Mouse (Mus musculus) heart, postnatal 10 days (tissue): ENCODE results near the gene Oas1f. TPM values are rescaled to one million over a fixed set of nuclear protein-coding genes. Genes with fewer than 3 reads are reported as not detected.
"Not testable (repeated sequence)": the region's sequence is repeated elsewhere in the genome, so short reads cannot be mapped to it uniquely, and the experiment has no call there.

Source experiments
- DNase-seq, 2 experiments: peaks; one replicate each; pipeline ENCODE4 v3.0.0; 2021
- intact Hi-C: fragments of 180-260 bp; cut with DNase I; formaldehyde crosslinking; loops from one replicate; pipeline ENCODE4 v1.15.1; 2025
- microRNA-seq, 2 experiments: library from miRNA; unstranded; fragments of <30 nt; microRNA quantifications; one replicate each; pipeline ENCODE4 v1.2.0; 2022
- total RNA-seq, 2 experiments: library from RNA; stranded (reverse); gene quantifications; 2 replicates each; pipeline ENCODE4 v1.2.3; 2021

Gene Oas1f
- total RNA-seq, 2 experiments from 2014 or later: not detected

DNA sequence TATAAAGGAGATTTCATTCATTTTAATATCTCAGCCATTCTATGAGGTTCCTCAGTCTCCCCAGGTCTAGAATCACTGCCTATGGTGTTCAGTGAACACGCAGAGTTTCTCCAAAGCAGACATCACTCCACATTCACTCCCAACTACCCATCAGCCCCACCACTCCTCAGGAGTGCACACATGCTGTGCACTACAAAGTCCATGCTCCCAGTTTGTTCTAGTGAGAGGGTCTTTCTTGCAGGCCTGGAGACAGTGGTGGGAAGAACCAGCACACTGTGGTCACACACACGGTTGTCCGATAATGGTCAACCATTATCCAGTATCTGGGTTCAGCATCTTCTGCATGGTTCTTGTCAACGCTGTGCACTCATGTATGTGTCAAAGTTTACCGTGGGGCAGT is 54.9 kb downstream of the Oas1f start:
- DNase-seq: no peak
- intact Hi-C loops: loop anchor here (2.0 kb wide), 1 partner anchor 13 kb away; no protein-coding TSS in a partner anchor

DNA sequence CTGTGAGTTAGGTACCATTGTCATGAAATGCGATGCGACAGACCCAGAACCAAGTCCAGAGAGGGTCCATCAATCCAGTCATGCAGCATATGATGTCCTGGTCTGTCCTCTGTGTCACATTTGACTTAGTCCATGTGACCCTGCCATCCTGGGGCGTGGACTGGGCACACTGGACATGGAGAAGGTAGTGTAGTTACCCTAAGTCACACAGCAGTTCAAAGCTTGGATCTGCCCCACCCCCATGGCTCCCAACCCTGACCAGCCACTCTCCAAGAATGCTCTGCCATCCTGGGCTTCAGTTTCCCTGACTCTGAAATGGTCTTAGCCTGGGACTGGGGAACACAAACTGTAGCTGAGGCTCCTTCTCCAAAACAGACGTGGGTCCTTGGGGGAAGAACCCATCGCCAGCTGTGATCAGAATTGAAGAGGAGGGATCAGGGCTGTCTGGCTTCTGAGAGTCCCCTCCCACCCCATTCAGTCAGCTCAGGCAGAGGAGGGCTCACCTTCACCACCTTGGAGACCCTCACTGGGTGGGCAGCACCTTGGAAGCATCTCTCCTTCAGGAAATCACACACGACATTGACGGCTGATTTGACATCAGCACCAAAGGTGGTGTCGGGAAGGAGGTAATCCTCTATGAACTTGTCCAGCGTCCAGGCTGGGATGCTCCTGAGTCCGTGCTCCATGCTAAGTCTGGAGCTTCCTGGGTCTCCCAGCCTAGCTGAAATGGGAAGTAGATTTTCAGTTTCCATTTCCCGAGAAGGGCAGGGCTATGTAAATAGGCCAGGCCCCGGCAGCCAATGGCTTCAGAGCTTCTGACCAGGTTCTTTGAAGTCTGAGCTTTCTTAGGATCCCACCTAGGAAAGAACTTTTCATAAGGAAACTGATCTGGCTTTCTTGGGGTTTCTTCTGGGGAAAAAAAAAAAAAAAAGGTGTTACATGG is 59.9 kb downstream of the Oas1f start, which contains the start of gene Oas1a:
Gene Oas1a (minus strand): TSS at position 731 of the 943 bp plus-strand sequence.
- DNase-seq, intact Hi-C loops: not testable (repeated sequence)

Small RNAs within 50 kb of the gene (microRNA-seq; reads per million reads assigned to microRNA genes)
- gene Gm22907: 0 reads per million in 2 experiments

Other genes with a start within 250 kb of the Oas1f start
- gene Rita1, start 234.8 kb upstream of the Oas1f start, total RNA-seq: 10 to 100 TPM; 12.7 to 13.1 TPM
- 10 to 100 TPM; 27.1 to 28.3 TPM for gene Ddx54, start 234.6 kb upstream of the Oas1f start, total RNA-seq
- not detected for gene Cfap73, start 213.1 kb upstream of the Oas1f start, total RNA-seq
- under 1 TPM; 0.15 to 0.31 TPM for gene Rasal1, start 198.6 kb upstream of the Oas1f start, total RNA-seq
- 1 to 10 TPM in 1 of 2 experiments, under 1 TPM in 1; 0.99 to 1.5 TPM for gene Dtx1, start 135.4 kb upstream of the Oas1f start, total RNA-seq
- under 1 TPM; 0.07 to 0.10 TPM for gene Oas2, start 97.5 kb upstream of the Oas1f start, total RNA-seq
- gene Oas3, start 69.7 kb upstream of the Oas1f start, total RNA-seq: under 1 TPM in 1 of 2 experiments, not detected in 1; 0.12 TPM
- not detected for gene Oas1e, start 51.8 kb upstream of the Oas1f start, total RNA-seq
- under 1 TPM; 0.69 TPM for gene Oas1c, start 34.9 kb upstream of the Oas1f start, total RNA-seq
- not detected for gene Oas1h, start 14.1 kb downstream of the Oas1f start, total RNA-seq
- not detected for gene Oas1g, start 40.2 kb downstream of the Oas1f start, total RNA-seq
- under 1 TPM; 0.17 TPM for gene Oas1a, start 60.2 kb downstream of the Oas1f start, total RNA-seq
- not detected for gene Oas1d, start 67.2 kb downstream of the Oas1f start, total RNA-seq
- gene Rph3a, start 162.7 kb downstream of the Oas1f start, total RNA-seq: not detected